Mouse (Mus musculus) bone marrow macrophage, adult 2 months (primary cell): ENCODE measurements around the gene Bpnt1.

Source experiments
- CTCF ChIP-seq: IDR thresholded peaks from 2 replicates; pipeline ENCODE4 v1.5.1; 2012; ENCODE audit warnings: low read depth, mild to moderate bottlenecking, low read length, moderate library complexity
- POLR2A ChIP-seq: IDR thresholded peaks from 2 replicates; pipeline ENCODE4 v1.6.1; 2012; ENCODE audit warnings: mild to moderate bottlenecking, low read depth, low read length, borderline replicate concordance

- TF ChIP-seq CTCF (no peak), POLR2A (no peak)
These were observed 17.8 kb downstream of the Bpnt1 start for GRCm38 (mm10) chr1:185349741-185350140.
